Mouse (Mus musculus) forebrain, embryonic 14.5 days (tissue): Measurements from ENCODE around the gene Acox2. TPM values are rescaled to one million over a fixed set of nuclear protein-coding genes. Genes with fewer than 3 reads are reported as not detected.

Experiments
- ATAC-seq: fragments of 200-750 bp; cut with Nextera tagmentation; 2 replicates; pipeline ENCODE4 v1.8.0; 2017; ENCODE audit warnings: mild to moderate bottlenecking, moderate library complexity
- DNase-seq: peaks from one replicate; pipeline ENCODE4 v3.0.0-alpha.2; 2015; ENCODE audit warnings: low spot score
- H3K27ac ChIP-seq: fragments of 300-500 bp; sonication (generic); 2 replicates; pipeline ENCODE4 v1.5.1; 2014; ENCODE audit warnings: low read depth, mild to moderate bottlenecking, control low read depth, low read length, moderate library complexity
- H3K27me3 ChIP-seq: fragments of 300-500 bp; sonication (generic); replicated peaks from 2 replicates; pipeline ENCODE4 v1.6.1; 2014; ENCODE audit warnings: low read length, control low read depth, mixed read lengths; ENCODE audit not compliant: control insufficient read depth, insufficient read depth
- H3K36me3 ChIP-seq: fragments of 300-500 bp; sonication (generic); 2 replicates; pipeline ENCODE4 v1.6.1; 2014; ENCODE audit warnings: low read length, control low read depth; ENCODE audit not compliant: control insufficient read depth, insufficient read depth
- H3K4me1 ChIP-seq: fragments of 300-500 bp; sonication (generic); 2 replicates; pipeline ENCODE4 v1.6.1; 2014; ENCODE audit warnings: antibody characterized with exemption, low read length, control low read depth; ENCODE audit not compliant: control insufficient read depth, insufficient read depth
- H3K4me2 ChIP-seq: fragments of 300-500 bp; sonication (generic); 2 replicates; pipeline ENCODE4 v1.6.1; 2014; ENCODE audit warnings: mild to moderate bottlenecking, control low read depth, low read length
- H3K4me3 ChIP-seq: fragments of 300-500 bp; sonication (generic); 2 replicates; pipeline ENCODE4 v1.5.1; 2014; ENCODE audit warnings: low read depth, low read length, control low read depth
- H3K9ac ChIP-seq: fragments of 300-500 bp; sonication (generic); 2 replicates; pipeline ENCODE4 v1.6.1; 2014; ENCODE audit warnings: mild to moderate bottlenecking, low read length, control low read depth, moderate library complexity
- H3K9me3 ChIP-seq: fragments of 300-500 bp; sonication (generic); replicated peaks from 2 replicates; pipeline ENCODE4 v1.6.1; 2016; ENCODE audit warnings: low read length, control low read depth, mixed read lengths; ENCODE audit not compliant: control insufficient read depth
- WGBS: fragments of 180-500 bp; shearing (Covaris S2); extraction: QIAGEN DNeasy Blood & Tissue Kit; methylation state at CpG from one replicate; pipeline ENCODE4 v1.1.7; 2014; 5-methylcytosine and 5-hydroxymethylcytosine counted together
- polyA plus RNA-seq: library from polyadenylated mRNA; unstranded; fragments of >200 nt; fragmentation: Nextera tagmentation; extraction: Ambion mirVana; gene quantifications from 2 replicates; pipeline ENCODE4 v1.2.1, GENCODE M21; 2014

Gene Acox2
- polyA plus RNA-seq, 1 experiment from 2014 or later: not detected

DNA sequence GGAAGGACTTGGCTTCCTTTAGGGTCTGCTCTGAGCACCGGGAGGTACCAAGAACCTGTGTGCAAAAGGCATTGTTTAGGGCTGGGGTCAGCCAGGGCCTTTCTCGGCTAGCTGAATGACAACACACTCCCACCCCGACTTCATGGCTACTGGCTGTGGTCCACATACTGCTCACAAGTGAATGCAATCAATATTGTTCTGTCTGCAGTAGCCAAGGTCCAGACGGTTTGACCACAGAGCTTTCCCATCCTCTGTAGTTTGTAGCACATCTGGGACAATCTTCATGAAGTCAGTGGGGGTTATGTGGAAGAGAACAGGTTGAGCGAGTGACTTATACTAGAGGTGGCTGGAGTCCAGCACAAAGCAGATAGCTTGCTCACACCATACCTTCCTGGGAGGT lies 2.3 kb downstream of the Acox2 start:
- Histone ChIP-seq H3K27me3 (no peaks in the 10 kb centered on the region), H3K4me2 (no peak overlapping the region), H3K36me3 (no peaks in the 10 kb centered on the region), H3K9ac (no peak overlapping the region), H3K4me3 (no peak overlapping the region), H3K27ac (no peak overlapping the region), H3K9me3 (no peaks in the 10 kb centered on the region), H3K4me1 (no peaks in the 10 kb centered on the region)
- DNase-seq (no peak), ATAC-seq (no peak)
- 74% methylated on average over 5 of the region's 5 CpGs for WGBS

DNA sequence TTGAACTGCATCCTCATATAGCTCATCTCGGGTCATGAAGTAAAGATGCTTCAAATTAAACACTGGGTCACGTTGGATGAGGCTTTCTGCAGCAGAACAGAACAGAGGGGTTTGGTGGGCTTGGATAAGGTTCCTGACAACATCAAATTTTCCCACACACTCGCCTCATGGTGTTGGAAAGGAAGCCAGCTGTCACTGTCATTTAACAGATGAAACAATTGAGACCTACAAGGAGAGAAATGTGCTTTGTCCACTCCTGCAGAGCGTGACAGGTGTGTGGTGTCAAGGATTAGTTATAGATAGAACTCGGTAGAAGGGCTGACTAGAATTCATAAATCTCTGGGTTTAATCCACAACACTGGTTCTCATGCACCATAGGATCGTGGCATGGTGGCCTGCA lies 3.1 kb downstream of the Acox2 start:
- 78% methylated on average over 6 of the region's 6 CpGs for WGBS
- Histone ChIP-seq H3K27ac (no peak overlapping the region), H3K36me3 (no peaks in the 10 kb centered on the region), H3K4me2 (no peak overlapping the region), H3K9ac (no peak overlapping the region), H3K9me3 (no peaks in the 10 kb centered on the region), H3K4me3 (no peak overlapping the region), H3K27me3 (no peaks in the 10 kb centered on the region), H3K4me1 (no peaks in the 10 kb centered on the region)
- ATAC-seq (no peak), DNase-seq (no peak)

GRCm38 (mm10) chr14:8255076-8255729 lies 4.0 kb downstream of the Acox2 start:
- no peaks in the 10 kb centered on the region for H3K27me3 ChIP-seq
- peak; percentile 77 for DNase-seq
- no peaks in the 10 kb centered on the region for H3K4me1 ChIP-seq
- H3K9me3 ChIP-seq: no peaks in the 10 kb centered on the region
- H3K9ac ChIP-seq: no peak overlapping the region
- no peak overlapping the region for H3K4me2 ChIP-seq
- no peak overlapping the region for H3K27ac ChIP-seq
- WGBS: 72% methylated on average over 7 of the region's 7 CpGs
- no peaks in the 10 kb centered on the region for H3K36me3 ChIP-seq
- ATAC-seq: peak; percentile 62
- H3K4me3 ChIP-seq: no peak overlapping the region

GRCm38 (mm10) chr14:8251330-8251885 lies 7.7 kb downstream of the Acox2 start:
- Histone ChIP-seq H3K27me3 (no peaks in the 10 kb centered on the region), H3K27ac (no peak overlapping the region), H3K4me3 (no peak overlapping the region), H3K36me3 (no peaks in the 10 kb centered on the region), H3K9me3 (no peaks in the 10 kb centered on the region), H3K4me2 (no peak overlapping the region), H3K9ac (no peak overlapping the region), H3K4me1 (no peaks in the 10 kb centered on the region)
- no peak for ATAC-seq
- no peak for DNase-seq
- 86% methylated on average over 8 of the region's 8 CpGs for WGBS

- Histone ChIP-seq H3K4me2 (no peak overlapping the region), H3K4me3 (no peak overlapping the region), H3K9ac (no peak overlapping the region), H3K4me1 (no peaks in the 10 kb centered on the region), H3K36me3 (no peaks in the 10 kb centered on the region), H3K9me3 (no peaks in the 10 kb centered on the region), H3K27ac (no peak overlapping the region), H3K27me3 (no peaks in the 10 kb centered on the region)
- DNase-seq: no peak
- no peak for ATAC-seq
- 90% methylated on average over 9 of the region's 9 CpGs for WGBS
Observed at GRCm38 (mm10) chr14:8250141-8250871, 8.8 kb downstream of the Acox2 start.

- 89% methylated on average over 1 of the region's 1 CpGs for WGBS
Observed at GRCm38 (mm10) chr14:8249206-8249605, 9.9 kb downstream of the Acox2 start.

DNA sequence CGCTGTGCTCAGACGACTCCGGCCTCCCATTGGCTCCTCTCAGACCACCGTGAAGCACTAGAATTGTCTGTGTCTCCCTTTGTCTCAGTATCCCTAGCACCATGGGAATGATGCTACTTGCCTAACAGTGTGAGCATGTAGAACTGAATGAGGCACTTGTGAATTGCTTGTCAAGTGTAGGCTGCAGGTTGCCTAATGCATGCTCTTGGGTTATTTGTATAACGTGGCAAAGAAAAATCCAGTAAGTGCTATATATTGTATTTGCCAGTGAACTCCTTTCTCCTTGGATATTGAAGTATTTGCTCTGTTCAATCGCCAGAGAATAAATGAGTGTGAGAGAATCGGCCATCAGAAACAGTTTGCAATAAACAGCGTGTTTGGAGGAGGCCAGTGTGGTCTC lies 12.3 kb downstream of the Acox2 start:
- DNase-seq: no peak
- Histone ChIP-seq H3K9ac (no peak overlapping the region), H3K4me1 (no peaks in the 10 kb centered on the region), H3K4me2 (no peak overlapping the region), H3K4me3 (no peak overlapping the region), H3K36me3 (no peaks in the 10 kb centered on the region), H3K27me3 (no peaks in the 10 kb centered on the region), H3K9me3 (no peaks in the 10 kb centered on the region), H3K27ac (no peak overlapping the region)
- ATAC-seq: no peak
- 86% methylated on average over 8 of the region's 8 CpGs for WGBS

More at GRCm38 (mm10) chr14:8249206-8249605, 9.9 kb downstream of the Acox2 start:
- no peak overlapping the region for H3K4me2 ChIP-seq
- no peak for ATAC-seq
- no peaks in the 10 kb centered on the region for H3K36me3 ChIP-seq
- DNase-seq: no peak
- no peaks in the 10 kb centered on the region for H3K27me3 ChIP-seq
- H3K9me3 ChIP-seq: no peaks in the 10 kb centered on the region
- no peaks in the 10 kb centered on the region for H3K4me1 ChIP-seq
- no peak overlapping the region for H3K4me3 ChIP-seq
- no peak overlapping the region for H3K27ac ChIP-seq
- H3K9ac ChIP-seq: no peak overlapping the region

GRCm38 (mm10) chr14:8244211-8244611 lies 14.9 kb downstream of the Acox2 start:
- no peaks in the 10 kb centered on the region for H3K9me3 ChIP-seq

More at GRCm38 (mm10) chr14:8244211-8244611, 14.9 kb downstream of the Acox2 start:
- Histone ChIP-seq H3K9ac (no peak overlapping the region), H3K4me3 (no peak overlapping the region), H3K4me1 (no peaks in the 10 kb centered on the region), H3K4me2 (no peak overlapping the region), H3K27ac (no peak overlapping the region), H3K27me3 (no peaks in the 10 kb centered on the region), H3K36me3 (no peaks in the 10 kb centered on the region)
- WGBS: 85% methylated on average over 5 of the region's 5 CpGs
- DNase-seq (no peak), ATAC-seq (no peak)
